Mouse (Mus musculus) lung, postnatal 36 days (tissue): ENCODE results near the gene Fbxw14.
"Not testable (repeated sequence)": the region's sequence is repeated elsewhere in the genome, so short reads cannot be mapped to it uniquely, and the experiment has no call there.

Experiments used
- DNase-seq: peaks from one replicate; pipeline ENCODE4 v3.0.0; 2022; ENCODE audit warnings: mixed read lengths

The Fbxw14 gene

GRCm38 (mm10) chr9:109287576-109287975, at the start of gene Fbxw14:
TSS of gene Fbxw14 (minus strand) at chr9:109287676.
- not testable (repeated sequence) for DNase-seq

GRCm38 (mm10) chr9:109263041-109263440, 24.4 kb downstream of the Fbxw14 start:
- no peak for DNase-seq

- no peak for DNase-seq
Observed at GRCm38 (mm10) chr9:109234654-109235053, 52.8 kb downstream of the Fbxw14 start, which contains the start of gene Fbxw20. TSS of gene Fbxw20 (minus strand) at chr9:109234754.
